Mouse (Mus musculus) heart, adult 2 months (tissue): Measurements from ENCODE around the gene Heg1. TPM values are rescaled to one million over a fixed set of nuclear protein-coding genes. Genes with fewer than 3 reads are reported as not detected.

Source experiments
- DNase-seq, 2 experiments: peaks; one replicate each; pipeline ENCODE4 v3.0.0; 2021
- H3K27ac ChIP-seq: fragments of 200-600 bp; 2 replicates; pipeline ENCODE4 v1.8.1; 2022
- H3K27me3 ChIP-seq: fragments of 200-500 bp; 2 replicates; pipeline ENCODE4 v1.6.1; 2012; ENCODE audit warnings: mild to moderate bottlenecking, low read length, inconsistent platforms, mixed read lengths; ENCODE audit not compliant: control insufficient read depth, insufficient read depth
- H3K36me3 ChIP-seq: fragments of 200-500 bp; 2 replicates; pipeline ENCODE4 v1.6.1; 2012; ENCODE audit warnings: low read length, inconsistent platforms; ENCODE audit not compliant: control insufficient read depth, insufficient read depth
- H3K4me1 ChIP-seq: fragments of 200-500 bp; 2 replicates; pipeline ENCODE4 v1.6.1; 2011; ENCODE audit warnings: low read length; ENCODE audit not compliant: control insufficient read depth, insufficient read depth
- H3K4me3 ChIP-seq: fragments of 200-600 bp; 2 replicates; pipeline ENCODE4 v1.8.1; 2022
- H3K79me2 ChIP-seq: fragments of 200-500 bp; replicated peaks from 2 replicates; pipeline ENCODE4 v1.6.1; 2012; ENCODE audit warnings: mild to moderate bottlenecking, inconsistent platforms, low read length, moderate library complexity, mixed read lengths; ENCODE audit not compliant: control insufficient read depth, insufficient read depth
- H3K9ac ChIP-seq: fragments of 200-500 bp; 2 replicates; pipeline ENCODE4 v1.6.1; 2012; ENCODE audit warnings: low read depth, mild to moderate bottlenecking, control low read depth, inconsistent platforms, low read length, mixed read lengths
- CTCF ChIP-seq: fragments of 200-600 bp; IDR thresholded peaks from 2 replicates; pipeline ENCODE4 v1.8.1; 2022; ENCODE audit warnings: antibody characterized with exemption, mild to moderate bottlenecking, moderate library complexity
- EP300 ChIP-seq: fragments of 200-500 bp; IDR thresholded peaks from 2 replicates; pipeline ENCODE4 v1.6.1; 2011; ENCODE audit warnings: low read depth, low read length, control low read depth; ENCODE audit not compliant: insufficient read depth
- POLR2A ChIP-seq: fragments of 200-500 bp; IDR thresholded peaks from 2 replicates; pipeline ENCODE4 v1.6.1; 2011; ENCODE audit warnings: mild to moderate bottlenecking, low read depth, low read length, control low read depth; ENCODE audit not compliant: insufficient read depth
- WGBS: fragments of 180-500 bp; shearing (Covaris S2); methylation state at CpG from one replicate; pipeline ENCODE4 v1.1.7; 2018; 5-methylcytosine and 5-hydroxymethylcytosine counted together
- intact Hi-C: fragments of 180-260 bp; cut with DNase I; formaldehyde crosslinking; loops from one replicate; pipeline ENCODE4 v1.15.1; 2025
- polyA plus RNA-seq: library from polyadenylated mRNA; depleted of rRNA; stranded (reverse); fragments of >200 nt; gene quantifications from 2 replicates; pipeline ENCODE4 v1.2.3, GENCODE M21; 2012
- total RNA-seq, 2 experiments: library from RNA; stranded (reverse); gene quantifications; 2 replicates each; pipeline ENCODE4 v1.2.3; 2021

Heg1 gene
- total and polyA plus RNA-seq, 3 experiments, result 60.6 to 148 (median 126) TPM

DNA sequence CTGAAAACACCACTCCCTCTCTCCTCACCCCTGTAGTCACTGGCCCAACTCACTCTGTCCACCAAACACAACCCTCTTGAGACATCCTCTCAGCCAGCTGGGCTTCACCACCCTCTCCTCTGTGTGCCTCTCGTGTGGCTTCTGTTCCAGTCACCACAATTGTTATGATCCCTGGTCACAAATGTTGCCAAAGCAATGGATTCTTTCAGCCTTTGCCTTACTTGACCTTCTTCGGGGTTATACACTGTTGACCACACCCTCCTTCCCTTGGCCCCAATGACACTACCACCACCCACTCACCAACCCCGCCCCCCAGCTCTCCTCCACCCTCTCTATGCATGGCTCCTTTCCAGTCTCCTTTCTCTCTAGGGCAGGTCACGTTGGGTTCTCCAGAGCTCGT, 6.3 kb upstream of the Heg1 start:
- TF ChIP-seq POLR2A (peak; percentile 43; the same call in 1 of the 2 replicates), EP300 (peak; percentile 87), CTCF (no peak)
- H3K36me3 ChIP-seq, result peaks cover 14% of the 10 kb centered on the region
- no peak overlapping the region for H3K4me3 ChIP-seq
- no peaks in the 10 kb centered on the region for H3K79me2 ChIP-seq
- intact Hi-C loops, result no loop called here
- DNase-seq, result peak; percentile 71 to 79
- WGBS, result 11% methylated on average over 5 of the region's 5 CpGs
- H3K9ac ChIP-seq, result peak overlapping the region; percentile 9
- peak overlapping the region; percentile 83 for H3K27ac ChIP-seq
- H3K27me3 ChIP-seq, result no peaks in the 10 kb centered on the region
- peaks cover 47% of the 10 kb centered on the region for H3K4me1 ChIP-seq

DNA sequence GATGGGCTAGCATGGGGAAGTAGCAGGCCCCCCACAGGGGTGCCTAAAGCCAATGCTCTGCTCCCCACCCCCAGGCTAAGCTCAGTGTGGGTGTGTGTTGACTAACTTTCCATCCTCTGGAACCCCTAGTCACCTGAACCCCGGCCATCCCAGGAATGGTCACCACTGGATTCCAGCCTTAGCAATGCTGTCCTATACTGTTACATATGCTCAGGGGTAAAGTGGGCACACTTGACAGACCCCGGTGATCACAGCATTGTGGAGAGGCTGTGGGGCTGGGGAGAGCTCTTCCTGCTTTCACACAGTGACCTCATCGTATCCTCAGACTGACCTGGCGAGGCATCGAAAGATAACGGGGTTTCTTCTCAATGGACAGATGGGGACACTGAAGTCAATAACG, 3.9 kb upstream of the Heg1 start:
- Histone ChIP-seq H3K36me3 (peaks cover 14% of the 10 kb centered on the region), H3K4me1 (peaks cover 44% of the 10 kb centered on the region), H3K4me3 (no peak overlapping the region), H3K9ac (no peak overlapping the region), H3K27ac (peak overlapping the region; percentile 87), H3K79me2 (no peaks in the 10 kb centered on the region; the same call in 1 of the 2 replicates), H3K27me3 (no peaks in the 10 kb centered on the region)
- TF ChIP-seq EP300 (no peak), CTCF (no peak), POLR2A (no peak)
- intact Hi-C loops, result loop anchor here (1.0 to 2.0 kb wide), 2 partner anchors 35 to 98 kb away; no protein-coding TSS in a partner anchor
- WGBS, result 54% methylated on average over 7 of the region's 7 CpGs
- peak in 1 of 2 experiments; percentile 24 for DNase-seq

DNA sequence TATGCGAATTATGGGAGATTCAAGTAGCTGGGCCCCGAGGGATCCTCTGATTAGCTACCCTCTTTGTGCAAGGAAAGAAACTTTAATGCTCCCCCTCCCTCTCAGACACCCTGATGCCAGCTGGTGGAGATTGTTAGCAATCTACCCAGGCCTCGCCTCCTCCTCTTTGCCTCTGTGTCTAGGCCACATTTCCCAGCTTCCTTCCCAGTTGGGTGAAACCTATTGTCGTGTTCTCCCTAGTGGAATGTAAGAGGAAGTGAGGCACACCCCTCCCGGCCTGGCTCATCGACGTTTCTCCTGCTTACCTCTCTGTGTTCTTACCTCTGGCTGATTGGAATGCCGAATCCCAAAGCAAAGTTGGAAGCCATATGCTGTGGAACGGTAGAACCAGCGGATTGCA, 3.4 kb upstream of the Heg1 start:
- Histone ChIP-seq H3K4me1 (peaks cover 41% of the 10 kb centered on the region), H3K9ac (no peak overlapping the region), H3K36me3 (peaks cover 13% of the 10 kb centered on the region), H3K4me3 (no peak overlapping the region), H3K79me2 (no peaks in the 10 kb centered on the region; the same call in 1 of the 2 replicates), H3K27me3 (no peaks in the 10 kb centered on the region), H3K27ac (peak overlapping the region; percentile 87)
- peak; percentile 62 to 73 for DNase-seq
- intact Hi-C loops, result loop anchor here (1.0 to 2.0 kb wide), 2 partner anchors 34 to 99 kb away; no protein-coding TSS in a partner anchor
- WGBS, result 39% methylated on average over 10 of the region's 10 CpGs
- TF ChIP-seq CTCF (peak; percentile 28), EP300 (peak; percentile 98), POLR2A (peak; percentile 40)

DNA sequence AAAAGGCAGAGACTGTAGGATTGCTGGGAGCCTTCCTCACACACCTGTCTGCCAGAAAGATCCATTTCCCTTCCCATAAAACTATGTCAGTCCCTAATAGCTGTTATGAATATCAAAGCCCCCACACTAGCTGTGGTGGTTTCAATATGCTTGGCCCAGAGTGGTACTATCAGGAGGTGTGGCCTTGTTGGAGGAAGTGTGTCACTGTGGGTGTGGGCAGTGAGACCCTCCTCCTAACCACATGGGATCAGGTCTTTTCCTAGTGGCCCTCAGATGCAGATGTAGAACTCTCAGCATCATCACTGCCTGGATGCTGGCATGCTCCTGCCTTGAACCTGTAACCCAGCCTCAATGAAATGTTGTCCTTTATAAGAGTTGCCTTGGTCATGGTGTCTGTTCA, 2.5 kb upstream of the Heg1 start:
- H3K27ac ChIP-seq, result peak overlapping the region; percentile 87
- intact Hi-C loops, result loop anchor here (2.0 kb wide), 1 partner anchor 33 kb away; no protein-coding TSS in a partner anchor
- TF ChIP-seq CTCF (no peak), POLR2A (no peak)
- H3K4me1 ChIP-seq, result peaks cover 35% of the 10 kb centered on the region
- no peak overlapping the region for H3K4me3 ChIP-seq
- no peaks in the 10 kb centered on the region; the same call in 1 of the 2 replicates for H3K79me2 ChIP-seq
- peaks cover 11% of the 10 kb centered on the region for H3K36me3 ChIP-seq
- no peak for DNase-seq
- H3K27me3 ChIP-seq, result no peaks in the 10 kb centered on the region
- H3K9ac ChIP-seq, result no peak overlapping the region

DNA sequence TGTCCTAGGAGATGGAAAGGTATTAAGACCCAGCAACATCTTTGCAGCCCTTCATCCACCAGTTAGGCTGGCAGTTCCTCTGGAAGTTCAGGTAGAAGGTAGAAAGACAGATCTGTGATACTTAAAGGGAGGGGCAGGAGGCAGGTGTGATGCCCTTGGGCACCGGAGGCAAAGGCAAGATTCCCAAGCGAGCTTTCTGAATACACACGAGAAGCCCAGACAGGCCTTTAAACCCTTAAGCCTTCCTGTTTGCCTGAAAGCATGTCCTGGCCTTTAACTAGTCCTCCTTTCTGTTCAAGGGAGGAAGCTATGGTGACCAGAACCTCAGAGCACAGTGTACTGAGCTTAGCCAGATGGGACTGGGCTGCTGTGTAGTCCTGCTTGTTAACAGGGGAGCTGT, 1.5 kb upstream of the Heg1 start:
- TF ChIP-seq CTCF, result no peak
- no peak for TF ChIP-seq POLR2A
- no peak for TF ChIP-seq EP300
- peaks cover 29% of the 10 kb centered on the region for H3K4me1 ChIP-seq
- 58% methylated on average over 3 of the region's 3 CpGs for WGBS

More for the DNA sequence above, 1.5 kb upstream of the Heg1 start:
- H3K27ac ChIP-seq, result peak overlapping the region; percentile 98
- peaks cover 5% of the 10 kb centered on the region; the same call in 1 of the 2 replicates for H3K36me3 ChIP-seq
- intact Hi-C loops, result no loop called here
- no peak overlapping the region for H3K4me3 ChIP-seq
- DNase-seq, result peak in 1 of 2 experiments; percentile 34
- no peaks in the 10 kb centered on the region for H3K27me3 ChIP-seq
- H3K9ac ChIP-seq, result no peak overlapping the region
- peaks cover 1% of the 10 kb centered on the region; the same call in 1 of the 2 replicates for H3K79me2 ChIP-seq
